Mouse (Mus musculus): ENCODE measurements at regions not wholly inside any gene's neighbourhood (a gene's known extent, or its start where the extent isn't known, plus 50 kb on each side); places are given as distances from the start of the nearest gene placed in this dataset.

GRCm38 (mm10) chr1:19754346-19754745, 545.6 kb downstream of the Tfap2b start:
- ATAC-seq (ENCODE audit: low FRiP score) = no peak
- Histone ChIP-seq H3K4me2 (no peak overlapping the region), H3K4me3 (replicated peaks) (no peak overlapping the region), H3K27me3 (replicated peaks) (no peaks in the 10 kb centered on the region), H3K36me3 (no peaks in the 10 kb centered on the region), H3K9ac (replicated peaks) (no peak overlapping the region), H3K9me3 (replicated peaks) (no peaks in the 10 kb centered on the region), H3K27ac (replicated peaks) (no peak overlapping the region), H3K4me1 (no peaks in the 10 kb centered on the region)
- 86% methylated on average over 2 of the region's 2 CpGs for WGBS

DNA sequence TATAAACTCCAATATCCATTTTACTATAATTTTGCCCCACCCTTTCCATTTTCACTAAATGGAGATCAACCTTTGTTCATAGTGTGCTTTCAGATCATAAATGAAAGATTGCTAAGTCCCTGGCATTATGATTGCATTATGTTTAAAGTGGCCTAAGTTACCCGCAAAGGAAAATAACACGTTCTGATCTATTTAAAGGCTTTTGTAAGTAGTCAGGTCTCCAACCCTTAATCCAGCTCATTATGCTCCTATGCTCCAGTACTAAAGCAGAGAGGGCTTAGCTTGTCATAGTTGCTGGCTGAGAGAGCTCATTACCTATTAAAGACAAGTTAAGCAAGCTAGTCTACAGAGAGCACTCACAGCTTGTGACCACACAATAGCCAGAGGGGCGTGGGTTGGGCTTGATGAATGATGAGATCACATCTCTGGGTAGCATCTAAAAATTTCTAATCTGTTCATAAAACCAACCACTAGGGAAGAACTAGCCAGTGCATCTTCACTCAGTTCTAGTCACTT, 549.3 kb downstream of the Tfap2b start:
- Histone ChIP-seq H3K36me3 (no peaks in the 10 kb centered on the region), H3K4me1 (no peaks in the 10 kb centered on the region), H3K27me3 (replicated peaks) (no peaks in the 10 kb centered on the region), H3K27ac (replicated peaks) (no peak overlapping the region), H3K9me3 (replicated peaks) (no peaks in the 10 kb centered on the region), H3K4me2 (no peak overlapping the region), H3K9ac (replicated peaks) (no peak overlapping the region), H3K4me3 (replicated peaks) (no peak overlapping the region)
- no peak for ATAC-seq (ENCODE audit: low FRiP score)
- WGBS = 89% methylated on average over 3 of the region's 3 CpGs

- no peaks in the 10 kb centered on the region for H3K27me3 ChIP-seq (replicated peaks)
- no peaks in the 10 kb centered on the region for H3K9me3 ChIP-seq (replicated peaks)
- no peaks in the 10 kb centered on the region for H3K4me1 ChIP-seq
- no peak overlapping the region for H3K27ac ChIP-seq (replicated peaks)
- ATAC-seq (ENCODE audit: low FRiP score) = no peak
- H3K4me2 ChIP-seq = no peak overlapping the region
- H3K9ac ChIP-seq (replicated peaks) = no peak overlapping the region
- no peaks in the 10 kb centered on the region for H3K36me3 ChIP-seq
- H3K4me3 ChIP-seq (replicated peaks) = no peak overlapping the region
These were observed 558.2 kb downstream of the Tfap2b start for GRCm38 (mm10) chr1:19766879-19767278.

GRCm38 (mm10) chr1:19772266-19772665, 563.6 kb downstream of the Tfap2b start:
- Histone ChIP-seq H3K27me3 (replicated peaks) (no peaks in the 10 kb centered on the region), H3K9ac (replicated peaks) (no peak overlapping the region), H3K27ac (replicated peaks) (no peak overlapping the region), H3K36me3 (no peaks in the 10 kb centered on the region), H3K4me3 (replicated peaks) (no peak overlapping the region), H3K4me2 (no peak overlapping the region), H3K4me1 (no peaks in the 10 kb centered on the region), H3K9me3 (replicated peaks) (no peaks in the 10 kb centered on the region)
- ATAC-seq (ENCODE audit: low FRiP score) = no peak

DNA sequence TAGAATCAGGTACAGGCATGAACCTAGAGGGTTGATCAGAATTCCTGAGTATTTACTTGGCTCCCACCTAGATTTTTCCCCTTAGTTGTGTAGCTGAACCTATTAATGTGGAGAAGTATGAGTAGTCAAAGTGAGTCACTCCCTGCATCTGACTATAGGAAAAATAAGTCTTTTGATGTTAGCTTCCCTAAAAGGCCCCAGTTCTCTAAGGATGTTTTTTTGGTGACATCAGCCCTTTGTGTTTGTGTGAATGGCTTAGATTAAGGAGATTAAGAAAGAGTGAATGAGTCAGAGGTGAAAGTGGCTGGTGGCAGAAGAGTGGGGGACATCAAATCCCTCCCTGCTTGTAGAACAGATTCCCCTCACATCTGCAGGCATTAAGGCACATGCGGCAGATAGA, 565.8 kb downstream of the Tfap2b start:
- Histone ChIP-seq H3K4me3 (replicated peaks) (no peak overlapping the region), H3K4me1 (no peaks in the 10 kb centered on the region), H3K27me3 (replicated peaks) (no peaks in the 10 kb centered on the region), H3K9ac (replicated peaks) (no peak overlapping the region), H3K4me2 (no peak overlapping the region), H3K9me3 (replicated peaks) (no peaks in the 10 kb centered on the region), H3K36me3 (no peaks in the 10 kb centered on the region), H3K27ac (replicated peaks) (no peak overlapping the region)
- ATAC-seq (ENCODE audit: low FRiP score) = no peak
- 89% methylated on average over 1 of the region's 1 CpGs for WGBS

DNA sequence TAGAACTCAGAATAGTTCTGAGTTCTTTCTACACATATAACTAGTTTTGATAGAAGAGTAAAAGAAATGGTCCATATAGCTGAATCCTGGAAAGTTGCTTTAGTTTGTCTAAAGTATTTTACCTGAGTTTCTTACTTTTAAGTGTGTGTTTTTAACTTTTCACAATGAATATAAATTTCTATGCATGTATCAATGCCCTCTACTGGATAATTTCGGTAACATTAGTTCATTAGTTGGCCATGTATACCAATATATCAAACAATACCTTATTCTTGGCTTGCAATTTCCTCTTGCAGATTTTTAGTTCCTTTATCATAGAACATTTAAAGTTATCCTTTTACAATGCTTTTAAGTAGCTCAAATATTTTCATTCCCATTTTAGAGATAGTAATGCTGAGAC, 568.8 kb downstream of the Tfap2b start:
- H3K9ac ChIP-seq (replicated peaks) = no peak overlapping the region
- H3K4me1 ChIP-seq = no peaks in the 10 kb centered on the region
- H3K36me3 ChIP-seq = no peaks in the 10 kb centered on the region
- H3K27ac ChIP-seq (replicated peaks) = no peak overlapping the region
- no peaks in the 10 kb centered on the region for H3K27me3 ChIP-seq (replicated peaks)
- H3K4me2 ChIP-seq = no peak overlapping the region
- H3K9me3 ChIP-seq (replicated peaks) = no peaks in the 10 kb centered on the region
- no peak for ATAC-seq (ENCODE audit: low FRiP score)
- 84% methylated on average over 1 of the region's 1 CpGs for WGBS
- no peak overlapping the region for H3K4me3 ChIP-seq (replicated peaks)

- no peak for ATAC-seq (ENCODE audit: low FRiP score)
- WGBS = 83% methylated on average over 2 of the region's 2 CpGs
- no peak overlapping the region for H3K27ac ChIP-seq (replicated peaks)
- H3K4me1 ChIP-seq = no peaks in the 10 kb centered on the region
- H3K9me3 ChIP-seq (replicated peaks) = no peaks in the 10 kb centered on the region
- no peak overlapping the region for H3K4me3 ChIP-seq (replicated peaks)
- no peaks in the 10 kb centered on the region for H3K36me3 ChIP-seq
- no peak overlapping the region for H3K9ac ChIP-seq (replicated peaks)
- H3K4me2 ChIP-seq = no peak overlapping the region
- no peaks in the 10 kb centered on the region for H3K27me3 ChIP-seq (replicated peaks)
These were observed 578.3 kb downstream of the Tfap2b start for GRCm38 (mm10) chr1:19786971-19787370.

DNA sequence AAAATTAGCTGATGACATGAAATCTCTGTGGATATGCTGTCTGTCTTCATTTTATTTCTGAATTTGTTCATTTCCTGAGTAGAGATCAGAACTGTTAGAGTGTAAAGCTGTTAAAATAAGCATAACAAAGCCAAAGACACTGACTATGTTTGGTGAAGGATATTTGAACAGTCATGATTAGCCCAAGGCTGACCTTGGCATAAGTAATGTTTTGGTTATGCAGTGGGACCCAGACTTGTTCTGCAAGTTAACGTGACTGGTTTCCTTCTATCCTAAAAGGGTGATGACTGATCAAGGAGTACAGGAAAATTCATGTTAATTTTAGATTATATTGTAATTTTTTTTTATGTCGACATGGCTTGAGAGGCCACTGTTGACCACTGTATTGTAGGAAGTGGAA, 585.4 kb downstream of the Tfap2b start:
- no peak overlapping the region for H3K4me2 ChIP-seq
- no peaks in the 10 kb centered on the region for H3K27me3 ChIP-seq (replicated peaks)
- H3K9me3 ChIP-seq (replicated peaks) = no peaks in the 10 kb centered on the region
- no peaks in the 10 kb centered on the region for H3K36me3 ChIP-seq
- H3K27ac ChIP-seq (replicated peaks) = no peak overlapping the region
- no peaks in the 10 kb centered on the region for H3K4me1 ChIP-seq
- no peak overlapping the region for H3K4me3 ChIP-seq (replicated peaks)
- 90% methylated on average over 2 of the region's 2 CpGs for WGBS
- ATAC-seq (ENCODE audit: low FRiP score) = no peak
- no peak overlapping the region for H3K9ac ChIP-seq (replicated peaks)

GRCm38 (mm10) chr1:19825887-19826286, 617.2 kb downstream of the Tfap2b start:
- Histone ChIP-seq H3K27ac (replicated peaks) (no peak overlapping the region), H3K4me3 (replicated peaks) (no peak overlapping the region), H3K9ac (replicated peaks) (no peak overlapping the region), H3K4me1 (no peaks in the 10 kb centered on the region), H3K9me3 (replicated peaks) (no peaks in the 10 kb centered on the region), H3K36me3 (no peaks in the 10 kb centered on the region), H3K4me2 (no peak overlapping the region), H3K27me3 (replicated peaks) (no peaks in the 10 kb centered on the region)
- WGBS = 55% methylated on average over 3 of the region's 3 CpGs
- ATAC-seq (ENCODE audit: low FRiP score) = no peak

GRCm38 (mm10) chr1:19826455-19827366, 618.0 kb downstream of the Tfap2b start:
- H3K4me3 ChIP-seq (replicated peaks) = no peak overlapping the region
- no peak overlapping the region for H3K9ac ChIP-seq (replicated peaks)
- H3K4me2 ChIP-seq = no peak overlapping the region
- WGBS = 43% methylated on average over 12 of the region's 12 CpGs
- H3K4me1 ChIP-seq = no peaks in the 10 kb centered on the region
- ATAC-seq (ENCODE audit: low FRiP score) = no peak
- no peaks in the 10 kb centered on the region for H3K27me3 ChIP-seq (replicated peaks)
- no peaks in the 10 kb centered on the region for H3K9me3 ChIP-seq (replicated peaks)
- no peaks in the 10 kb centered on the region for H3K36me3 ChIP-seq
- no peak overlapping the region for H3K27ac ChIP-seq (replicated peaks)

- no peak for ATAC-seq (ENCODE audit: low FRiP score)
- H3K9ac ChIP-seq (replicated peaks) = no peak overlapping the region
- WGBS = 57% methylated on average over 3 of the region's 3 CpGs
- H3K36me3 ChIP-seq = no peaks in the 10 kb centered on the region
- H3K9me3 ChIP-seq (replicated peaks) = no peaks in the 10 kb centered on the region
- no peak overlapping the region for H3K27ac ChIP-seq (replicated peaks)
- H3K4me1 ChIP-seq = no peaks in the 10 kb centered on the region
- no peak overlapping the region for H3K4me3 ChIP-seq (replicated peaks)
- H3K4me2 ChIP-seq = no peak overlapping the region
- no peaks in the 10 kb centered on the region for H3K27me3 ChIP-seq (replicated peaks)
These were observed 641.2 kb downstream of the Tfap2b start for GRCm38 (mm10) chr1:19849918-19850317.

- Histone ChIP-seq H3K27me3 (replicated peaks) (no peaks in the 10 kb centered on the region), H3K4me3 (replicated peaks) (no peak overlapping the region), H3K9me3 (replicated peaks) (no peaks in the 10 kb centered on the region), H3K36me3 (no peaks in the 10 kb centered on the region), H3K27ac (replicated peaks) (no peak overlapping the region), H3K4me1 (no peaks in the 10 kb centered on the region), H3K4me2 (no peak overlapping the region), H3K9ac (replicated peaks) (no peak overlapping the region)
- no peak for ATAC-seq (ENCODE audit: low FRiP score)
These were observed 648.5 kb downstream of the Tfap2b start for GRCm38 (mm10) chr1:19857250-19857649.
